Mouse (Mus musculus): ENCODE measurements around the gene Dpp6.

Dpp6 gene

DNA sequence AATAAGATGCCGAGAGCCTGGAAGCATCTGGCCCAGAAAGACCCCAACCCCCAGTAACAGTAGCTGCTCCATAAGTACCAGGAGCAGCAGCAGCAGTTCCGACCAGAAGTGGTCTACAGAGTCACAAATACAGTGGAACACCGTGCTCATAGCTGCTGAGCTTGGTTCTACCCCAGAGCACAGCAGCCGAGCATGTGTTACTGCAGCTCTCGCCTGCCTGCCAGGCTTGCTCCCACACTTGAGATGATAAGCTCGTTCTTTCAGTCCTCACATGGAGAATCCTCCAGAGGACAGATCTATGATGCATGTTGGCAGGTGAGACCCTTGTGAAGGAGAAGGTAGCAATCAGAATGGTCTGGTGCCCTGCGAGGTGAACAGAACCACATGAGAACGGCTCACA, 474.4 kb downstream of the Dpp6 start:
- DNase-seq (ENCODE audit: low read depth), result no peak

DNA sequence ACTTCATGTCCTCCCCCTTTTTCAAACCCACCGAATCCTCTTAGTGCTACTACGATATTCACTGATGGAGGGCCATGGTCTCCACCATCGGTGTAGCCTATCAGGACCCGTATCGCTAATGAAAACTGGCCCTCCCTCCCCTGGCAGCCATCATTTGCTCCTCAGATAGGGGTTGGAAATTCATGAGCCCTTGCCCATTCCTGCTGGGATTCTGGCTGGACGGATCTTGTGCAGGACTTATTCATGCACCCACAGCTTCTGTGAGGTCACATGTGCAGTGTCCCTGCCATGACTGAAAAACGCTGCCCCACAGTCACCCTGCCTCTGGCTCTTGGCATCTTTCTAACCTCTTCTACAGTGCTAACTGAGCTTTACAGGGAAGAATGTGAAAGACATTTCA, 475.2 kb downstream of the Dpp6 start:
- no peak for DNase-seq (ENCODE audit: low read depth)

DNA sequence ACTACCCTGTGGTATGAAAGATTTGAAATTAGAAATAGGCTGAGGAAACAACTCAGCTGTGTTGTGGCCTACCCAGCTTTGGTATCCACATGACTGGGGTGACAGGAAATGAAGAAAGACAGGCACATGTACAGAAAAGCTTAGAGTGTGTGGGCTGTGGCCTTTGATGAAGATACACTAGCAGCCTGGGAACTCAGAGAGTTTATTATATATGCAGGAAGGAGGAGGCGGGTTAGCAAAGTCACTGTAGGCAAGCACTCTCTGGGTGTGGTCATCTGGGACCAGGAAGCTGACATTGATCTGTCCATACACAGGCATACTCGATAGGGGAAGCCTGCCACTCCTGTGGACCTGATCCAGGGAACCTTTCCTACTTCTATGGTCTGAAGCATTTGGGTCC, 487.1 kb downstream of the Dpp6 start:
- no peak for DNase-seq (ENCODE audit: low read depth)

DNA sequence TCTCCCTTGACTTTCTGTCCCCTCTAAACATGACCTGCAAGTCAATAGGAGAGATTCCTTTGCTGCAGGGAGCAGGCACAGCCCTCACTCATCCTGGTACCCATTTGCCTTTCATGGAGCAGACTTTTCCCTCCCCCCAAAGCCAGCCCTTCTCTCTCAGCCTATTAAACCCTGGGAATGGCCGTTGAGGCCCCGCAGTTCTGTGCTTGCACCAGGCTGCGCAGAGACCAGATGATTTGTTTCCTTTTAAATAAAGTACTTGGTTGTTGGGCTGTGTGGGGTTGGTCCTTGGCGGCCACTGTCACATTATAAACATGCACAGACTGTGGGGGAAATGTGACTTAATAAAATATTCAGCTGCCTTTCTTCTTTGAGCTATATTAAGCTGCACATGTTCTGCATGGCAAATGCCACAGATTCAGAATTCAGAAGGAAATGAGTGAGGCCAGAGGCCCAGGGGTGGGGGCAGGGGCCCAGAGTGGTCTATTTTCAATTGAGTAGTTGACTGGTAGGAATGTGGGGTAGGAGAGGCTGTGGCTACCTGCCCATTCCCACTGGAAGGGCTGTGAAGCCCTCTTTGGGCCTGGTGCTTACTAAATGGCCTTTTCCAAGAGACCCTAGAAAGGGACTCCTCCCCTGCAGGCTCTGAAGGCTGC, 489.6 kb downstream of the Dpp6 start:
- DNase-seq (ENCODE audit: low read depth), result no peak

DNA sequence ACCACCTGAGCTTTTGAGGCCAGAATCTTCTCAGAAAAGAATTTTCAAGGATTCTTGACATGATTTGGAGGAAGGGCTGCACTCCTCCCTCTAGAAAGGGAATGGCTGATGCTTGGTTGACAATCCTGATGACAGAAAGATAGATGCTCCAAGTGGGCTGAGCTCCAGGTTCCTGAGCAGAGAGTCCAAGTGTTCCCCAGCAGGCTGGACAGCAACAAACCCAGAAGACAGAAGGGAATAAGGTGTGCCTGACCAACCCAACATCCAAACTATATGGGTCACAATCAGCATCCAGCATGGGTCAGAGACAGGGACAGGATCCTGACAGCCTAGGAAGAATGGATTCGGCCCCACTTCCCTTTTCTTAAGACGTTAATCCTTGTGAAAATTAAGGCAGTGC, 493.2 kb downstream of the Dpp6 start:
- DNase-seq (ENCODE audit: low read depth), result no peak

DNA sequence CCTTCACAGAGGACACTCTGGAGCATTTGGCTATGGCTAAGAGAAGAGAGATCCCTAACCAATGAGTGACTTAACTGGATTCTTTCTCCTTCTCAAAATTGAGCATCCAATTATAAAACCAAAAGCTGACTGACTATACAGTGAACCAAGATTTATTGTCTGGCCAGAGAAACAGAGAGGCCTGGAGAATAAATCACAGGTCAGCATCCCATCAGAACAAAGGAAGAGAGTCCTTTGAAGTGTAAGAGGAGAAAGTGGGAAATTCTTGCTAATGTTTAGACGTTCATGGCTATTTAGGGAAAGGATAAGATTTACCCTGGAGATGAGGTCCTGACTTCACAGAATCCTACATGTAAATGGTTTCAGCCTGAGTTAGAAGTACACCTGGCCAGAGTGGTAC, 499.7 kb downstream of the Dpp6 start:
- no peak for DNase-seq (ENCODE audit: low read depth)

DNA sequence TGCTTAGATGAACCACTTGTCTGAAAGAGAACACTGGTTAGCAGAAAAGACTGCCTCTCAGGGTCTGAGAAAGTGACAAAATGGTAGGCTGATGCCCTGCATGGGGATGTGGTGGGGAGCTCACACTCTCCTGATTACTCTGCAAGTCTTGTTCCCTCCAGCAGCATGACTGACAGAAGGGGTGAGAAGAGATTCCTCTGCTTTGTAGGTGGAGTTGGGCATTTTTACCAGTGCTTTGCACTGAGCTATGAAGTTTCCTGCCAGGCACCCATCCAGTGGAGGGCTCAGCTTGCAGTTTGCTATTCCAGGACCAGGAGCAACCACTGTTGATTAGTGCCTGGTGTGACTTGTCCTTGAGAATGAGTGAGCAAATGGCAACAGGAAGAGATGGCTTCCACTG, 500.3 kb downstream of the Dpp6 start:
- no peak for DNase-seq (ENCODE audit: low read depth)

DNA sequence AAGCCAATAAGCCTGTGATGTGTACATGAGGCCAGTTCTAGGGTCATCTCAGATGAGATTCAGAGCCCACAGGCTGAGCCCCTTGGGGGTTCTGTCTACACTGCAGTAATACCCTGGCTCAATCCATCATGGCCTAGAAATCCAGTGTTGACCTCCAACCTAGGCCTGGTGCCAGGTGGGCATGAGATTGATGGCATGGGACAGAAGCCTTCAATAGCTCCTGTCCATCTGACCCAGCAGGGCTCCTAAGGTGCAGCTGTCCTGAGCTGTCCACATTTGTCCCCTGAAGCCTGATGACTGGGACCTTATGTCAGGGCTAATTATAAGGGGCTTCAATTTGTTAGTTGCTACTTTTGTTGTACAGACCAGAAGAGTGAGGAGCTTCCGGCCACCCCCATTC, 500.8 kb downstream of the Dpp6 start:
- DNase-seq (ENCODE audit: low read depth), result no peak

DNA sequence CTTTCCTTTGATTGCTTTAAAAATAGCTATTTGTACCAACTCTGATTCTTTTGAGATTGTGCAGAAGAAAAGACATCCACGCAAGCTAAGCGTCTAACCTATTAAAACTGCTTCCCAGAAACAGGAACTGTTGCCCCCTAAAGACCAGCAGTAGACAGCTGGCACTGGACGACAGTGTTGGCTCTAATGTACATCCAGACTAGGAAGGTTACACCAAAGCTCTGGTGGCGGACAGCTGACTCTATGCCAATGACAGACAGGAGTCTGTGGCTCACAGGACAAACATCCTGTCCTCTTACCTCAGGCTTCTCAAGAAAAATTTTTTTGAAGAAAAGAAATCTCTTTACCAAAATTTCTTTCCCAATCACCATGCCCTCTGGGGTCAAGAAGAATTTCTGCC, 502.7 kb downstream of the Dpp6 start:
- no peak for DNase-seq (ENCODE audit: low read depth)

DNA sequence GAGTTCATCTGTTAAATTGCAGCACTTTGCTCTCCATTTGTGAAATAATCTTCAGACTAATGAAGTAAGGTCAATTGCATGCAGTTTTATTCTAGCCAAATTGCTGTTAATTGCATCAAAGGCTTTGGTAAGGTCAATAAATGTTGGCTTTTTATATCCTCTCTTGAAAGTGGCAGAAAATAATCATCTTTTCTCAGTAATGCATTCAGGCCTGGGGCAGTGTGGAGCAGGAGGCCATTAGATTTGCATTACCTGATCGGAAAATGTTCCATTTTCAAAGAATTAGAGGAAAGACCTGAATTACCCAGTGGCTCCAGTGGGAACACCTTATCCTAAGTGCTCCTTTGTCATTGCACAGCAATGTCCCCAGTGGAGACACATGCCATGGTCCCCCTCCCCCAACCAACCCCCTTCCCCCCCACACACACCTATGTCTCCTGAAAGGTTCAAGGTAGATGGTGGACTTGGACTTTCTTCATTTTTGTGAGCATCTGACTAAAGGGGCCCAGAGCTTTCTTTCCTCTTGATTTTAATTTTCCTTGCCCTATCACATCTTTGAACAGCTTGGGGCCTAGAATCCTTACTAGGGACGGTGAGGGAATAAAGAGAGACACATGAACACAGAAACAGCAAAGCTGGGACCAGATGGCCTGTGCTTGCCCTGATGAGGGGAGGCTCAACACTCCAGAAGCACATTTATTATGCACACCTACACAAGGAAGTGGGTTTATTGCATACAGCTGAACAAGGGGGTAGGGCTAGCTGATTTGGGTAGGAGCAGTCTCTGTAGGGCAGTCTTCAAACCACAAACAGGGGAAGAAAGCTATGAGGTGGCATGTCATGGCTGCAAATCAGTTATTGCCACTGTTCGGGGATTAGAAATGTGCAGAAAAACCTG, 506.1 kb downstream of the Dpp6 start:
- DNase-seq (ENCODE audit: low read depth), result no peak

DNA sequence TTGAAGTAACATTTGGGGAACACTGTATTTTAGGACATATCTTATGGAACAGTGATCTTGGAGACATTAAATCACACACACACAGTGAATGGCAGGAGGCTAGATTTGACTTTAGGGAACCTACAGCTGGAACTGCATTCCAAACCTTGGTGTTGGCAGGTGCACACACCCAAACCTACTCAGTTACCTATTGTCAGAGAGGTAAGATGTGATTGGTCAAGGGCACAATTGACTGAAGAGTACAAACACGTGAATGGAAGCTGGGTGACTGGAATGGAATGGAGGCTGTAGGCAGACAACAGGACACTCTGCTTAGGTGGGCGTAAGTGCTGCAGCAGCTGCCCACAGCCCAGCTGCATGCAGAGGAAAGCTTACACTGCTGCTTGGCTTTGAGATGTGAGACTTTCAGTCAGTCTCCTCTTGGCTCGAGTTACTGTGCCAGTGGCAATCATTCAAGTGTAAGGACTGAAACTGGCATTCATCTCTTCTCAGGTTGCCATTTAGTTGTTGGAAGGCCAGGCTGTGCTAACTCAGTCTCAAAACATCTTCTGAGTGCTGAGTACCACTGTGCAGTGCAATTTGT, 507.4 kb downstream of the Dpp6 start:
- no peak for DNase-seq (ENCODE audit: low read depth)

DNA sequence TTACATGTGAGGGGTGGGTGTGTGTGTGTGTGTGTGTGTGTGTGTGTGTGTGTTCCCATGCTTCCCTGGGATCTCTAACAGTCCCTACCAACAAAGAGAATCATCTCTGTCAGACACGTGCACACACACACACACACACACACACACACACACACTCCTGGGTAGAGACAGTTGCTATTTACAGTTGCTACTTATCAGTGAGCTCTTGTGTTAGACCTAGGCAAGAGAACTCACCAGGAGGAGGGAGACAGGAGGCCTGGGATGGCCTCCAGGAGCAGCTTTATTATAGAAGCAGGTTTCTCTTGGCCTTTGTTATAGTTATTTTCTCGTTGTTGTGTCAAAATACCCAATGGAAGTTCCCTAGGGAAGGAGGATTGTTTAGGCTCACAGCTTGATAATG, 519.7 kb downstream of the Dpp6 start:
- no peak for DNase-seq (ENCODE audit: low read depth)

DNA sequence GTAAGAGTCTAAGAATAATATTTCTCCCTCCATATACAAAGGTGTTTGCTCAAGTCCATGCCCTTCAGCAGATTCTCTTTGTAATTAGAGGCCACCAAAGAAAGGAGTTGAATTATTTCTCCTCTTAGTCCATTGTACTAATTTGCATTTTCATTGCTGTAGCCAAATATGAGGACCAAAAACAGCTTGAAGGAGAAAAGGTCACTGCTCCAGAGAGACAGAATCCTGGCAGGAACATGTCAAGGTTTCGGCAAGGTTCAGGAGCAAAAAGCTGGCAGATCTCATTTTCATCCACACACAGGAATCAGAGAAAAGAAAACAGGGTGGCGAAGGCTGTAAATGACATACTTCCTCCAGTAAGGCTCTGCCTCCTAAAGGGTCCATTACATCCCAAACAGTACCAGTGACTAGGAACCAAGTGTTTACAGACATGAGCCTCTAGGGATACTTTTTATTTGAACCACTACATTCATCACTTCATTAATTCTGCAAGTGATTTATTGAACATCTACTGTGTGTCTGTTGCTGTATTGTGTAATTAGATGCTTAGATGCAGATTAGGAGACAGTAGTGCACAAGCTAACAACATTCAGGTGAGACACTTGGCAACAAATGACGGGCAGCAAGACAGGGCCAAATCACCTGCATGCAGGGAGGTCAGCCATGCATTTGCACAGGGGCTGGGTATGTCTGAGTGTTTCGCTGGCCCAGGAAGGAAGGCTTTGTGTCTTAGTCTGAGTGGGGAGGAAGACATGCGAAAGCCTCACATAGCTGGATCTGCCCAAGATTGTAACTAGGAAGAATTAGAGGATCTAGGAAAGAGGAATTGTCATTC, 522.4 kb downstream of the Dpp6 start:
- no peak for DNase-seq (ENCODE audit: low read depth)

DNA sequence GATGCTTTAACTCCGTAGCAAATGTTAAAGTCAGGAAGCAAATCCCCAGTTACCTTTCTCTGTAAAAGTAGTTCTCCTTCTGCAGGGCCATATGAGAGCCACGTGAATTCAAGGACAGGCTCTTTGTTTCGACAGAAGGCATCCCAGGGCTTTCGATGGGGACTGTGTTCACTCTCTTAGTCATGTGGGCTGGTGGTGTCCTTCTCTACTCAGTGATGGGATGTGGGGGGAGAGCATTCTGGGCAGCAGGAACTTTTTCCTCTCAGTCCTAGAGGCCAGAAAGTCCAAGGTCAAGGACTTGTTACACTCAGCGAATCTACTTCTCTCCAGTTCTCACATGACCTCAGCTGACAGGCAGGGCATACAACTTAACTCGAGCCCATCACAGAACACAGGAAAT, 525.3 kb downstream of the Dpp6 start:
- DNase-seq (ENCODE audit: low read depth), result no peak

DNA sequence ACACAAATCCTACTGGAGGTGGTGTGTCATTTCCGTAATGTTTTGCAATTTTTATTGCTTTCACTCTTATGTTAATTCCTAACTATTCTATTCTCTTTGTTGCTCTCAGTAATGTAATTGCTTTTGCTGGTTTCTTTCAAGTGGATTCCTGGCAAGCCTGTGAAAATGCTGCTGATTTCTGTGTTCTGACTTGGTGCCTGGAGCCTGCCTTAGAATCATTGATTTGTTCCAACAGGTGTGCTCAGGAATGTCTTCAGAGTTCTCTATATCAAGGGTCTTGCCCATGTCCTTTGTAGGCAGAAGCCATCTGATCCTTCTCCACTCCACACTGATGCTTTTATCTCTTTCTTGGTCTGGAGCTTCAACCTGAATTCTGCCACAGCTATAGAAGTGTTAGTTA, 526.6 kb downstream of the Dpp6 start:
- DNase-seq (ENCODE audit: low read depth), result no peak

DNA sequence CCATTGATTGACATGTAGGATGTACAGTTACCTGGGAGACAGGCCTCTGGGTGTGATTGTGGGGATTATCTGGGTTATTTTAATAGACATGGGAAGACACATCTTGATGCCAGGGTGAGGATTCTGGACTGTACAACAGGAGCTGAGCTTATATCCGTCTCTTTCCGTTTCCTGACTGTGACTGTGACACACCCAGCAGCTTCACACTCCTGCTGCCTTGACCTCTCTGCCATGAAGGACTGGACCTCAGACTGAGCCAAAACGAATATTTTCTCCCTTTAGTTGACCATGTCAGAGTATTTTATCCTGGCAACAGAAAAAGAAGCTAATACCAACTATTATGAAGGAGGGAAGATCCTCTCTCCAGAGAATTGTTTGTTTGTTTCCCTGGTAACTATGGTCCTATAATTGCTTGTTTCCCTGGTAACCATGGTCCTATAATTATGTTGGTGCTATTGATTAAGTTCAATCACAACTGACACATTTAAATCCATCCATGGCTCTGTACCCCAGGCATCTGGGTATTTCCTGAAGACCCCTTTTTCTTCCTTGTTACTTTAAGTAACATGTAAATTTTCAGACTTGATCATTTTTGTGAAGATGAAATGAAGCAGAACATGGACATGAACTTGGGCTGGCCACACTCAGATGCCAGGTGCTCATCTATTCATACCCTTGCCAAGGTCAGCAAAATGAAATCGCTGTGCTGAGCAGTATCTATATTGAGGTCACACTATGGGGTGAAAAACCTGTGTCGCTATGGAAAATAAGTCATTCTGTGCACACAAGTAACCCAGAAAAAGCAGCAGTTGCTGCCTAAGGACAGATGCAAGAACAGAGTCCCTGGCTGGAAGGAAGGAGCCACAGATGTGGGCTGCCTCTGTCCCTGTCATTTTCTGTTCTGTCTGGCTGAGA, 531.4 kb downstream of the Dpp6 start:
- DNase-seq (ENCODE audit: low read depth), result no peak

DNA sequence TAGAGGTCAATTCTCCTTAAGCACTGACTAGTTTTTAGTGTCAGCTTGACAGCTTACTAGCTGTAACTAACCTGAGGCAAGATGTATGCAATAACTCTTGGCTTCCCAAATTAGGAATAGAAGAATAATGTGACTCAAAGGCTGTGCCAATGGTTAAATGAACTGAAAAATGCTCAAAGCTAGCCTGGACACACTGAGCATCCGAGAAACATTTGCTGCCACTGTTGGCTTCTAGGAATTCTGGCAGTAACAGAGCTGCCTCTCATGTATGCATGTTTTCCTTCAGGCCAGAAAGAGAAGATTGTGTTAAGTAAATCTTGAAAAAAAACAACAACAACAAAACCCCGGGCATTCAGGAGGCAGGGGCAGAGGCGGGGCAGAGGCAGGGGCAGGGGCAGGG, 540.6 kb downstream of the Dpp6 start:
- DNase-seq (ENCODE audit: low read depth), result no peak

DNA sequence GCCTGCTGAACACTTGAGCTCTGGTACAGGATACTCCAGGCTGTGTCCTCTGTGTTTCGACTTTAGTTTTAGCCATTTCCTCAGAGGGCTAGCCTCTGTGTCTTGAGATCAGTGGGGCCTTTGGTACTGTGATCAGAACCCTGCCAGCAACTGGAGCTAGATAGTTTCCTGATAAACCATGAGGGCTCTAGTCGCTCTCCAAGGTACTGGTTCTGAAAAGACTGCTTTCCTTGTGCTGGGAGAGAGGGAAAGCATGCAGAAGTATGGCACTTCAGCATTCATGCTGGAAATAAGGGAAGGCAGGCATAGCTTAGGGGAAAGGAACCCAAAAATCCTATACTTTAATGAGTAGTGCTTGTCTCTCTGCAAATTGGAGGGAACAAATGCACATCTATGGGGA, 548.9 kb downstream of the Dpp6 start:
- no peak for DNase-seq (ENCODE audit: low read depth)

DNA sequence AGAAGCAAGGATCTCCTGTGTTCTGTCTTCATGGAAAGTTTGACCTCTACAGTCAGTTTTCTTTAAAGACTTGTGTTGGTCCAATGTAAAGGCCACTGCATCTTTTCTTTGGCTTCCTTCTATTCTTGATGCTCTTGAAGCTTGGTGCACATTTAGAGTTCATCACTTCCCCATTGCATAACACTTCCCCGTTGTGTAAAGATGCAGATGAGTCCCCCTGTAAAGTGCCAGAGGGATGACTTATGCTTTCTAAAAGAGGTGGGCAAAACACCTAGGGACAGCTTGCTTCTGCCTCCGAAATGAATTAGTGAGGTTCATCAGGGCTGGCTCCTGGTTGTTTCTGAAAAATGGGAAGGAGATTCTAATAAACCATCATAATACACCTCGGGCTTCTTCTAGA, 553.8 kb downstream of the Dpp6 start:
- DNase-seq (ENCODE audit: low read depth), result no peak

DNA sequence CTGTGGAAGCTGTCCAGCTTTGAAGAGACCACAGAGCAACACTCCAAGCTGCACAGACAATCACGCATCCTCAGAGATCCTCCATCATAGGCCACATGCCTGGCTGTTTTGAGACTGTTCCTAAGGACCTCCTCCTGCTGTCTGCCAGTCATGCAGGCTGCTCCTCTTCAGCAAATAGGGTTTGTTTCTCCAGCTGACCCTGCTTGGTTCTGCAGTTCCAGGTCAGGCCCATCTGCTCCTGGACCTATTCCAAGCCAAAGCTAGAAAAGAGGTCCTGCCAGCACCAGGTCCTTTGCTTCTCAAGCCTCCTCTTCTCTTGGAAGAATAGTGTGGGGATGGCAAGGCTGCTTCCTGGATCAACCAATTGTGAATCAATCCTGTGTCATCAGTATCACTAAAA, 556.9 kb downstream of the Dpp6 start:
- DNase-seq (ENCODE audit: low read depth), result no peak

DNA sequence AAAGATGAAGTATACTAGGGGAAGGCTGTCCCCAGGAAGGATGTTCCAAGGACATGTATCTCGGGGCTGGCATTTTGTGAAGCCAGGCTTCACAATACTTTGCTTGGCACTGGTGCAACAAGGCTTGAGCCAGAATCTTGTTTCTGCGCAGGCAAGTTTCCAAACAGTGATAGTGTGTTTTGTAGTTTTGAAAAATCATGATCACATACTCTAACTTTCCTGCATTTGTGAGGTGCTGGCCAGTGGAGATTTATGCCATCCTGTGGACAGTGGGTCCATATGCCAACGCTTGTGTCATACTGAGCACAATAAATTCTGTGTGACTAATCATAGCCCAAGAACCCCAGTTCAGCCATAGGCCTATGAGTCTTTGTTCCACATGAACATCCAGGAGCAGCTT, 558.8 kb downstream of the Dpp6 start:
- DNase-seq (ENCODE audit: low read depth), result no peak

All from fibroblast of lung, adult 2 months (primary cell).